Mouse (Mus musculus): ENCODE data around the gene Hsd3b6.

GRCm38 (mm10) chr3:98756836-98757235 lies 57.4 kb downstream of the Hsd3b6 start:
- TF ChIP-seq CTCF (conservative IDR thresholded peaks at IDR 0.05; ENCODE audit: low read length), result no peak
- no peak for TF ChIP-seq POU5F1 (IDR thresholded peaks at IDR 0.05; ENCODE audit: borderline replicate concordance, low read length)
- TF ChIP-seq NANOG (IDR thresholded peaks at IDR 0.05; ENCODE audit: borderline replicate concordance, low read length), result no peak
